Mouse (Mus musculus) gastrocnemius, adult 2 months (tissue): ENCODE results near the gene Ces1d. TPM values are rescaled to one million over a fixed set of nuclear protein-coding genes. Genes with fewer than 3 reads are reported as not detected.

Experiments
- DNase-seq: peaks from one replicate; pipeline ENCODE4 v3.0.0; 2022
- H3K27ac ChIP-seq: fragments of 200-600 bp; 2 replicates; pipeline ENCODE4 v1.8.1; 2022; ENCODE audit warnings: mild to moderate bottlenecking
- H3K4me3 ChIP-seq: fragments of 200-600 bp; 2 replicates; pipeline ENCODE4 v1.8.1; 2022; ENCODE audit warnings: mild to moderate bottlenecking, moderate library complexity
- CTCF ChIP-seq: fragments of 200-600 bp; IDR thresholded peaks from 2 replicates; pipeline ENCODE4 v1.8.1; 2022; ENCODE audit warnings: antibody characterized with exemption, mild to moderate bottlenecking, moderate library complexity
- intact Hi-C: fragments of 180-260 bp; cut with DNase I; formaldehyde crosslinking; loops from one replicate; pipeline ENCODE4 v1.15.1; 2025
- total RNA-seq, 2 experiments: library from RNA; stranded (reverse); gene quantifications; 2 replicates each; pipeline ENCODE4 v1.2.3; 2021

Ces1d gene
- total RNA-seq, 2 experiments from 2014 or later = 50.8 to 119 TPM

- TF ChIP-seq CTCF = no peak
- intact Hi-C loops = no loop called here
- H3K4me3 ChIP-seq = peak overlapping the region; percentile 69
- no peak for DNase-seq
- H3K27ac ChIP-seq = peak overlapping the region; percentile 81
These were observed 1.2 kb downstream of the Ces1d start for GRCm38 (mm10) chr8:93196436-93196835.

GRCm38 (mm10) chr8:93180581-93181129 lies 17.0 kb downstream of the Ces1d start:
- no peak overlapping the region for H3K4me3 ChIP-seq
- DNase-seq = no peak
- intact Hi-C loops = no loop called here
- no peak overlapping the region; the same call in 1 of the 2 replicates for H3K27ac ChIP-seq
- TF ChIP-seq CTCF = no peak

- H3K27ac ChIP-seq = no peak overlapping the region
- intact Hi-C loops = no loop called here
- no peak overlapping the region for H3K4me3 ChIP-seq
- TF ChIP-seq CTCF = no peak
- DNase-seq = no peak
These were observed 21.0 kb downstream of the Ces1d start for GRCm38 (mm10) chr8:93176593-93176992.

- H3K27ac ChIP-seq = no peak overlapping the region
- no peak for TF ChIP-seq CTCF
- no peak for DNase-seq
- intact Hi-C loops = no loop called here
- no peak overlapping the region for H3K4me3 ChIP-seq
These were observed 23.1 kb downstream of the Ces1d start for GRCm38 (mm10) chr8:93174554-93174953.

- peak; percentile 60 for DNase-seq
- no peak overlapping the region for H3K4me3 ChIP-seq
- no peak overlapping the region for H3K27ac ChIP-seq
- TF ChIP-seq CTCF = no peak
- intact Hi-C loops = no loop called here
These were observed 25.6 kb downstream of the Ces1d start for GRCm38 (mm10) chr8:93171846-93172590.

- no peak for TF ChIP-seq CTCF
- DNase-seq = no peak
- H3K4me3 ChIP-seq = no peak overlapping the region
- no peak overlapping the region for H3K27ac ChIP-seq
- intact Hi-C loops = no loop called here
These were observed 34.3 kb downstream of the Ces1d start for GRCm38 (mm10) chr8:93163363-93163762.

- no peak for DNase-seq
- no peak for TF ChIP-seq CTCF
- H3K27ac ChIP-seq = no peak overlapping the region
- intact Hi-C loops = no loop called here
- H3K4me3 ChIP-seq = no peak overlapping the region
These were observed 46.2 kb downstream of the Ces1d start for GRCm38 (mm10) chr8:93151401-93151800.

- no peak overlapping the region for H3K4me3 ChIP-seq
- intact Hi-C loops = no loop called here
These were observed 50.3 kb downstream of the Ces1d start for GRCm38 (mm10) chr8:93147331-93147730.

GRCm38 (mm10) chr8:93140696-93141095 lies 56.9 kb downstream of the Ces1d start:
- peak; percentile 62 for TF ChIP-seq CTCF
- no peak overlapping the region for H3K27ac ChIP-seq
- intact Hi-C loops = no loop called here
- DNase-seq = peak; percentile 20
- no peak overlapping the region for H3K4me3 ChIP-seq

More at GRCm38 (mm10) chr8:93147331-93147730, 50.3 kb downstream of the Ces1d start:
- no peak for DNase-seq
- TF ChIP-seq CTCF = no peak
- no peak overlapping the region for H3K27ac ChIP-seq

- peak; percentile 24; the same call in 1 of the 2 replicates for TF ChIP-seq CTCF
- no peak for DNase-seq
- Histone ChIP-seq H3K27ac (no peak overlapping the region), H3K4me3 (no peak overlapping the region)
- intact Hi-C loops = no loop called here
These were observed 65.4 kb downstream of the Ces1d start for GRCm38 (mm10) chr8:93132196-93132595.

GRCm38 (mm10) chr8:93131233-93131980 lies 66.2 kb downstream of the Ces1d start, which contains the start of gene Ces1c:
Gene Ces1c, minus strand, starts transcription at chr8:93131283.
- no peak for DNase-seq
- H3K27ac ChIP-seq = no peak within 1 kb of the TSS
- intact Hi-C loops = no loop called here
- TF ChIP-seq CTCF = no peak
- no peak within 1 kb of the TSS for H3K4me3 ChIP-seq

GRCm38 (mm10) chr8:93126476-93126875 lies 71.2 kb downstream of the Ces1d start:
- DNase-seq = no peak
- no peak overlapping the region for H3K27ac ChIP-seq
- H3K4me3 ChIP-seq = no peak overlapping the region
- TF ChIP-seq CTCF = no peak
- intact Hi-C loops = no loop called here

GRCm38 (mm10) chr8:93122005-93122404 lies 75.6 kb downstream of the Ces1d start:
- Histone ChIP-seq H3K27ac (no peak overlapping the region), H3K4me3 (no peak overlapping the region)
- intact Hi-C loops = no loop called here
- DNase-seq = no peak
- no peak for TF ChIP-seq CTCF

Other genes with a start within 250 kb of the Ces1d start
- under 1 TPM; 0.20 to 0.39 TPM for gene Slc6a2, start 237.8 kb downstream of the Ces1d start, total RNA-seq
- not detected for gene Ces1a, start 149.6 kb downstream of the Ces1d start, total RNA-seq
- not detected for gene Ces1b, start 117.8 kb downstream of the Ces1d start, total RNA-seq
- not detected for gene Ces1c, start 66.6 kb downstream of the Ces1d start, total RNA-seq
- 1 to 10 TPM in 1 of 2 experiments, under 1 TPM in 1; 0.43 to 1.1 TPM for gene Ces1e, start 31.8 kb upstream of the Ces1d start, total RNA-seq
- gene Ces1f, start 81.9 kb upstream of the Ces1d start, total RNA-seq = under 1 TPM in 1 of 2 experiments, not detected in 1; 0.28 TPM
- not detected for gene Ces1g, start 139.5 kb upstream of the Ces1d start, total RNA-seq
- not detected for gene Ces1h, start 181.9 kb upstream of the Ces1d start, total RNA-seq